Mouse (Mus musculus) thymus, adult 2 months (tissue): ENCODE measurements around the gene Schip1.

Experiments
- CTCF ChIP-seq: fragments of 200-500 bp; IDR thresholded peaks from 2 replicates; pipeline ENCODE4 v1.5.1; 2012; ENCODE audit warnings: mild to moderate bottlenecking, control low read depth, low read length, moderate library complexity, borderline replicate concordance; ENCODE audit not compliant: control insufficient read depth, poor library complexity, insufficient read depth; ENCODE audit errors: extremely low read depth
- POLR2A ChIP-seq: fragments of 200-500 bp; IDR thresholded peaks from 2 replicates; pipeline ENCODE4 v1.6.1; 2012; ENCODE audit warnings: mild to moderate bottlenecking, low read length, control low read depth, moderate library complexity; ENCODE audit not compliant: control insufficient read depth, poor library complexity, insufficient read depth; ENCODE audit errors: extremely low read depth

GRCm38 (mm10) chr3:68575636-68576340, 511.2 kb downstream of the Schip1 start:
- TF ChIP-seq POLR2A (no peak), CTCF (no peak)
